14 mouse cellular contexts compared by ENCODE assay signal in the genomic region with DNA sequence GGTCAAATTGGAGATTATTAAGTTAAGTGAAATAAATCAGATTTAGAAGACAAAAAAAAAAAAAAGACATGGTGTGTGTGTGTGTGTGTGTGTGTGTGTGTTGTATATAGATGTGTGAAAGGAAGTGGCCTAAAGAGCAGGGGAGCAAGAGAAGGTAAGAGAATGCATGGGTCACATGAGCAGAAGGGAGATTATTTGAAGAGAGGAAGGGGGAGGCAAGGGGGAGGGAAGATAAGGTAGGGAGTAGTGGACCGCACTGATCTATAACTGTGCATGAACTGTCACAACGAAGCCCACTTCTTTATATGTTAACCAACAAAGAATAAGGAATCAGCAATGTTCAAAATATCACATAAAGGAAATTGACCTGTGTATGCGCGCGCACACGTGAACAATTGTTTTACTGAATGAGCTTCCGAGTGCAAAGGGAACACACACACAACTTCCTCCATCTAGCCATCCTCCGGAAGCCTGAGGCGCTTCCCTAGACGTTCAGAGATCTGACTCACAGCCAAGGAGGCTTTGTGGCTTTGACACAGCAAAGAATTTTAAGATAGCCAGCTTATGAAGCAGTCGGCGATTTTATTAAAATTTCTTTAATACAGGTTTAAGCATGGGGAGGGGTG. TPM values are rescaled to one million over a fixed set of nuclear protein-coding genes. Genes with fewer than 3 reads are reported as not detected.
DNase-seq lines count a peak whose midpoint lies in the region; ATAC-seq and TF ChIP-seq lines count a peak whose summit lies in the region.
"Had no signal": no experiment of that assay in that cellular context is flagged by ENCODE, and none has a peak within 500 bp of the region (broad histone marks: within the 10 kb centered on the region; RNA-seq: fewer than 3 reads in every experiment).

No protein-coding gene starts in this region.

- H3K4me1 ChIP-seq in forebrain, postnatal 0 days (ENCODE audit: insufficient read depth) = peaks cover 13% of the 10 kb centered on the region; the same call in 1 of the 2 replicates
- peaks cover 19% of the 10 kb centered on the region for H3K4me1 ChIP-seq in forebrain, embryonic 12.5 days
- H3K4me1 ChIP-seq in thymus, adult 2 months (replicated peaks; ENCODE audit: control insufficient read depth, insufficient read depth, low read length) = peaks cover 11% of the 10 kb centered on the region
- H3K4me1 ChIP-seq in megakaryocyte, embryonic 14.5 days = peaks cover 28% of the 10 kb centered on the region
- H3K4me1 ChIP-seq in neural tube, embryonic 15.5 days = no peaks in the 10 kb centered on the region
- H3K4me1 ChIP-seq: limb, embryonic 13.5 days had no signal

- H3K36me3 ChIP-seq in forebrain, postnatal 0 days (ENCODE audit: insufficient read depth) = no peaks in the 10 kb centered on the region
- H3K36me3 ChIP-seq in forebrain, embryonic 12.5 days (replicated peaks) = no peaks in the 10 kb centered on the region
- no peaks in the 10 kb centered on the region for H3K36me3 ChIP-seq in thymus, adult 2 months (ENCODE audit: control insufficient read depth, insufficient read depth, low read length)
- H3K36me3 ChIP-seq in megakaryocyte, embryonic 14.5 days (replicated peaks; ENCODE audit: low read length) = no peaks in the 10 kb centered on the region
- H3K36me3 ChIP-seq in neural tube, embryonic 15.5 days = no peaks in the 10 kb centered on the region
- H3K36me3 ChIP-seq: heart, embryonic 15.5 days; limb, embryonic 13.5 days had no signal

- no peak for DNase-seq in forebrain, postnatal 0 days
- DNase-seq in thymus, adult 2 months = no peak
- no peak for DNase-seq in thymus, postnatal 10 days (ENCODE audit: low spot score in 2 of 2)
- DNase-seq in thymus, postnatal 4 days = peak; percentile 50
- DNase-seq in adrenal gland, postnatal 10 days = no peak
- DNase-seq: cerebellum, postnatal 14 days had no signal

- no peak overlapping the region for H3K4me2 ChIP-seq in forebrain, postnatal 0 days (ENCODE audit: low read depth)
- H3K4me2 ChIP-seq in forebrain, embryonic 12.5 days = no peak overlapping the region
- H3K4me2 ChIP-seq in neural tube, embryonic 15.5 days = no peak overlapping the region
- H3K4me2 ChIP-seq: heart, embryonic 15.5 days; hindbrain, embryonic 14.5 days; limb, embryonic 13.5 days had no signal

- H3K27ac ChIP-seq in forebrain, postnatal 0 days (ENCODE audit: low read depth, low read length) = 0 out of 2 replicates have a peak overlapping the region, but pooled peaks have one; percentile 21
- H3K27ac ChIP-seq in forebrain, embryonic 12.5 days = no peak overlapping the region
- H3K27ac ChIP-seq in thymus, adult 2 months (ENCODE audit: control insufficient read depth, insufficient read depth, low read length) = peak overlapping the region; percentile 67; the same call in 1 of the 2 replicates
- no peak overlapping the region for H3K27ac ChIP-seq in neural tube, embryonic 15.5 days (replicated peaks)
- H3K27ac ChIP-seq: heart, embryonic 15.5 days; hindbrain, embryonic 14.5 days; left cerebral cortex, adult 2 months; limb, embryonic 13.5 days had no signal

- 58% methylated on average over 12 of the region's 12 CpGs for WGBS in forebrain, postnatal 0 days
- 71% methylated on average over 12 of the region's 12 CpGs for WGBS in forebrain, embryonic 12.5 days
- 15% methylated on average over 12 of the region's 12 CpGs for WGBS in thymus, adult 2 months
- 80% methylated on average over 12 of the region's 12 CpGs for WGBS in neural tube, embryonic 15.5 days

- H3K27me3 ChIP-seq in forebrain, postnatal 0 days (ENCODE audit: insufficient read depth, low read length) = no peaks in the 10 kb centered on the region
- no peaks in the 10 kb centered on the region for H3K27me3 ChIP-seq in forebrain, embryonic 12.5 days
- no peaks in the 10 kb centered on the region for H3K27me3 ChIP-seq in thymus, adult 2 months (ENCODE audit: control insufficient read depth, insufficient read depth, low read length)
- no peaks in the 10 kb centered on the region for H3K27me3 ChIP-seq in megakaryocyte, embryonic 14.5 days (replicated peaks)
- H3K27me3 ChIP-seq in neural tube, embryonic 15.5 days (replicated peaks) = no peaks in the 10 kb centered on the region
- H3K27me3 ChIP-seq: heart, embryonic 15.5 days; limb, embryonic 13.5 days had no signal

- H3K9me3 ChIP-seq in forebrain, postnatal 0 days (ENCODE audit: low read length) = no peaks in the 10 kb centered on the region
- H3K9me3 ChIP-seq in forebrain, embryonic 12.5 days = no peaks in the 10 kb centered on the region
- no peaks in the 10 kb centered on the region for H3K9me3 ChIP-seq in megakaryocyte, embryonic 14.5 days
- no peaks in the 10 kb centered on the region; the same call in 1 of the 2 replicates for H3K9me3 ChIP-seq in neural tube, embryonic 15.5 days (replicated peaks)
- H3K9me3 ChIP-seq: heart, embryonic 15.5 days; limb, embryonic 13.5 days had no signal

- H3K4me3 ChIP-seq in forebrain, postnatal 0 days (ENCODE audit: low read depth, low read length) = no peak overlapping the region
- no peak overlapping the region for H3K4me3 ChIP-seq in forebrain, embryonic 12.5 days (replicated peaks)
- H3K4me3 ChIP-seq in thymus, adult 2 months (ENCODE audit: control insufficient read depth, insufficient read depth, low read length) = no peak overlapping the region
- peak overlapping the region; percentile 78 for H3K4me3 ChIP-seq in megakaryocyte, embryonic 14.5 days (replicated peaks)
- H3K4me3 ChIP-seq in neural tube, embryonic 15.5 days (replicated peaks) = no peak overlapping the region
- H3K4me3 ChIP-seq: heart, embryonic 15.5 days; left cerebral cortex, adult 2 months; limb, embryonic 13.5 days had no signal

- TF ChIP-seq CTCF in forebrain, postnatal 0 days (IDR thresholded peaks at IDR 0.05; ENCODE audit: low read depth) = no peak
- TF ChIP-seq CTCF in thymus, adult 2 months (IDR thresholded peaks at IDR 0.05; ENCODE audit: borderline replicate concordance, control insufficient read depth, extremely low read depth, insufficient read depth, low read length, poor library complexity) = no peak

- no peak for TF ChIP-seq POLR2A in thymus, adult 2 months (IDR thresholded peaks at IDR 0.05; ENCODE audit: control insufficient read depth, extremely low read depth, insufficient read depth, low read length, poor library complexity)

- ATAC-seq in forebrain, postnatal 0 days = no peak
- ATAC-seq in forebrain, embryonic 12.5 days (ENCODE audit: low FRiP score) = no peak
- ATAC-seq in neural tube, embryonic 15.5 days (ENCODE audit: low FRiP score) = no peak

- H3K9ac ChIP-seq in forebrain, postnatal 0 days = no peak overlapping the region
- no peak overlapping the region for H3K9ac ChIP-seq in forebrain, embryonic 12.5 days
- H3K9ac ChIP-seq in neural tube, embryonic 15.5 days (replicated peaks) = no peak overlapping the region
- H3K9ac ChIP-seq: heart, embryonic 15.5 days; hindbrain, embryonic 14.5 days; limb, embryonic 13.5 days had no signal

RNA-seq across cellular contexts. Expression of a gene that starts 57.6 kb away (rescaled TPM):
- total RNA-seq in forebrain, postnatal 0 days (2014; rRNA removed) = 29.8 and 32.6 TPM in 2 replicates
- 5.6 and 5.7 TPM in 2 replicates for polyA plus RNA-seq in forebrain, postnatal 0 days (2015; fragmentation: Nextera tagmentation; extraction: Ambion mirVana)
- 3.0 and 3.4 TPM in 2 replicates for polyA plus RNA-seq in forebrain, embryonic 12.5 days (2016; fragmentation: Nextera tagmentation; extraction: Ambion mirVana)
- polyA plus RNA-seq in thymus, adult 2 months (2012; rRNA removed) = 21.0 and 52.4 TPM in 2 replicates
- polyA plus RNA-seq in megakaryocyte, embryonic 14.5 days (2012; ENCODE audit: insufficient read depth, low replicate concordance) = not detected in 2 replicates
- polyA plus RNA-seq in neural tube, embryonic 15.5 days (2015; fragmentation: Nextera tagmentation; extraction: Ambion mirVana) = 2.1 and 4.2 TPM in 2 replicates
- total RNA-seq in adrenal gland, postnatal 10 days (2021) = 10 to 100 TPM in 1 of 2 experiments, 1 to 10 TPM in 1; 8.8 to 20.3 TPM
- total RNA-seq: monocyte, adult 5-6 weeks had no signal

Comparison
In these comparisons a context has a peak if more than half of its experiments do, and no peak if none do; other contexts are left out.
1. H3K27ac ChIP-seq: peak in forebrain, postnatal 0 days (single experiment) and thymus, adult 2 months (single experiment); none in forebrain, embryonic 12.5 days (single experiment) and neural tube, embryonic 15.5 days (single experiment).